Mouse (Mus musculus) lung, embryonic 14.5 days (tissue): ENCODE results near the gene Hs2st1. TPM values are rescaled to one million over a fixed set of nuclear protein-coding genes. Genes with fewer than 3 reads are reported as not detected.

Experiments used
- ATAC-seq: fragments of 200-750 bp; cut with Nextera tagmentation; 2 replicates; pipeline ENCODE4 v1.8.0; 2017; ENCODE audit warnings: mild to moderate bottlenecking, moderate TSS enrichment, moderate library complexity; ENCODE audit not compliant: insufficient read depth
- DNase-seq: peaks from one replicate; pipeline ENCODE4 v3.0.0-alpha.2; 2015
- H3K27ac ChIP-seq: fragments of 300-500 bp; sonication (generic); 2 replicates; pipeline ENCODE4 v1.5.1; 2014; ENCODE audit warnings: low read depth, mild to moderate bottlenecking, moderate library complexity
- H3K27me3 ChIP-seq: fragments of 300-500 bp; sonication (generic); 2 replicates; pipeline ENCODE4 v1.6.1; 2014; ENCODE audit warnings: low read length, control low read depth; ENCODE audit not compliant: insufficient read depth
- H3K36me3 ChIP-seq: fragments of 300-500 bp; sonication (generic); 2 replicates; pipeline ENCODE4 v1.6.1; 2014; ENCODE audit warnings: control low read depth; ENCODE audit not compliant: insufficient read depth
- H3K4me1 ChIP-seq: fragments of 300-500 bp; sonication (generic); 2 replicates; pipeline ENCODE4 v1.6.1; 2014; ENCODE audit warnings: antibody characterized with exemption, control low read depth; ENCODE audit not compliant: insufficient read depth
- H3K4me2 ChIP-seq: fragments of 300-500 bp; sonication (generic); 2 replicates; pipeline ENCODE4 v1.6.1; 2014; ENCODE audit warnings: mild to moderate bottlenecking
- H3K4me3 ChIP-seq: fragments of 300-500 bp; sonication (generic); 2 replicates; pipeline ENCODE4 v1.5.1; 2014; ENCODE audit warnings: low read depth, low read length
- H3K9ac ChIP-seq: fragments of 300-500 bp; sonication (generic); 2 replicates; pipeline ENCODE4 v1.6.1; 2014
- H3K9me3 ChIP-seq: fragments of 300-500 bp; sonication (generic); 2 replicates; pipeline ENCODE4 v1.6.1; 2016; ENCODE audit warnings: low read depth, low read length, control low read depth
- CTCF ChIP-seq: IDR thresholded peaks from 2 replicates; pipeline ENCODE4 v1.5.1; 2016; ENCODE audit warnings: antibody characterized with exemption, low read depth
- WGBS: fragments of 180-500 bp; shearing (Covaris S2); extraction: QIAGEN DNeasy Blood & Tissue Kit; methylation state at CpG from one replicate; pipeline ENCODE4 v1.1.7; 2014; 5-methylcytosine and 5-hydroxymethylcytosine counted together
- polyA plus RNA-seq: library from polyadenylated mRNA; unstranded; fragments of >200 nt; fragmentation: Nextera tagmentation; extraction: Ambion mirVana; gene quantifications from 2 replicates; pipeline ENCODE4 v1.2.1, GENCODE M21; 2014

Hs2st1 gene
- polyA plus RNA-seq, 1 experiment from 2014 or later = 11.9 TPM

DNA sequence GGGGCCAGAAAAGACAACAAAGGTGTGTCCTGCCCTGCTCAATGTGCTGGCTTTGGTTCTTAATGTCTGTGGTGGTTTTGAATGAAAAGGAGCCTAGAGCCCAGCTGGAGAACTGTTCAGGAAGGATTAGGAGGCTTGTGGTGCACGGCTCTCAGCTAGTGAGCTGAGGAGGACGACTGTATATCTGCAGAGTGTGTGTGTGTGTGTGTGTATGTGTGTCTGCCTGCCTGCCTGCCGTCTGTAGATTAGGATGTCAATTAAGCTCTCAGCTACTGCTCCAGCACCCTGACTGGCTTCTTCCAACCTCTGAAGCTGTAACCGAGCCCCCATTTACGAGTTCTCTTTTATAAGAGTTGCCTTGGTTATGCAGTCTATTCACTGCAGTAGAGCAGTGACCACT, 62.1 kb downstream of the Hs2st1 start:
- H3K9me3 ChIP-seq = no peaks in the 10 kb centered on the region
- ATAC-seq (no peak), DNase-seq (no peak)
- no peaks in the 10 kb centered on the region for H3K36me3 ChIP-seq
- WGBS = 66% methylated on average over 5 of the region's 5 CpGs
- H3K27ac ChIP-seq = no peak overlapping the region
- no peak overlapping the region for H3K4me3 ChIP-seq
- no peaks in the 10 kb centered on the region for H3K27me3 ChIP-seq
- no peak overlapping the region for H3K9ac ChIP-seq
- no peak overlapping the region for H3K4me2 ChIP-seq
- H3K4me1 ChIP-seq = no peaks in the 10 kb centered on the region
- no peak for TF ChIP-seq CTCF

DNA sequence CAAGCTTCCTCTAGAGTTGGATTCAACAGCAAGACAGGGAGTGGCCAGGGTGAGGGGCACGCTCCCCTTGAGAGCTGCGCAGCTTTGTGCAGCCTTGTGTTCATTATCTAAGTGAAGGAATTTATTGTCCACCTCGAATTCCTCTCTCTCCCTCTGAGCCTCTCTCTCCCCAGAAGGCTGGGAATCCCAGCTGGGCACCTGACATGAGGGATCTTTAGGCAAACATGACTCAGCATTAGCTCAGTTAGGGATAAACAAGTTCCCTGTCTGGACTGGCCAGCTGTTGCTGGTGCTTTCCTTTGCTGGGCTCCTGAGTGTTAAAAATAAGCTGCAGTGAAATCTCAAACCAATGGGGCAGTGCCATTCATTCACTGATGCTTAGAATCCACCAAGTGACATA, 63.8 kb downstream of the Hs2st1 start:
- no peak overlapping the region for H3K4me3 ChIP-seq
- no peak overlapping the region for H3K27ac ChIP-seq
- H3K4me1 ChIP-seq = no peaks in the 10 kb centered on the region
- TF ChIP-seq CTCF = no peak
- no peak overlapping the region for H3K4me2 ChIP-seq
- peak; percentile 33 for DNase-seq
- WGBS = 15% methylated on average over 3 of the region's 3 CpGs
- H3K9ac ChIP-seq = no peak overlapping the region
- H3K9me3 ChIP-seq = no peaks in the 10 kb centered on the region
- no peaks in the 10 kb centered on the region for H3K27me3 ChIP-seq
- peak; percentile 56; the same call in 1 of the 2 replicates for ATAC-seq
- H3K36me3 ChIP-seq = no peaks in the 10 kb centered on the region

DNA sequence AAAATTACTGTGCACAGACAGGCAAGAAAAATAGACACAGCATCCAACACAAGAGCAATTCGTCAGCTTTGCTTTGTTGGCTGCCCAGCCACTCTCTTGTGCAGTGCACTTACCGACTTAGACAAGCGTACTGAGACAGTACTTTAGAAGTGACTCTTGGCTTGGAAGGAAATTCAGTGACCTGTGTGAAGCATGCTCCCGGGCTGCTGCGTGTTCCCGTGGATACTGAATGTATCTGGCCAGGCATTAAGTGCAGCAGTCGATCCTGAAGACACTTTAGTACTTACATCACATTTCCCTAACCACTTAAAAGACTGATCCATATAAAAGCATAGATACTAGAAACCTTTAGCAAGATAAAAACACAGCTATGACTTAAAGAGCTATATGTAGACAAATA, 68.1 kb downstream of the Hs2st1 start:
- 55% methylated on average over 7 of the region's 7 CpGs for WGBS
- no peaks in the 10 kb centered on the region for H3K36me3 ChIP-seq
- H3K27me3 ChIP-seq = no peaks in the 10 kb centered on the region
- no peak overlapping the region for H3K9ac ChIP-seq
- no peaks in the 10 kb centered on the region for H3K4me1 ChIP-seq
- no peak for TF ChIP-seq CTCF
- no peaks in the 10 kb centered on the region for H3K9me3 ChIP-seq
- no peak overlapping the region for H3K4me3 ChIP-seq
- ATAC-seq = no peak
- no peak for DNase-seq
- H3K4me2 ChIP-seq = no peak overlapping the region
- no peak overlapping the region for H3K27ac ChIP-seq

DNA sequence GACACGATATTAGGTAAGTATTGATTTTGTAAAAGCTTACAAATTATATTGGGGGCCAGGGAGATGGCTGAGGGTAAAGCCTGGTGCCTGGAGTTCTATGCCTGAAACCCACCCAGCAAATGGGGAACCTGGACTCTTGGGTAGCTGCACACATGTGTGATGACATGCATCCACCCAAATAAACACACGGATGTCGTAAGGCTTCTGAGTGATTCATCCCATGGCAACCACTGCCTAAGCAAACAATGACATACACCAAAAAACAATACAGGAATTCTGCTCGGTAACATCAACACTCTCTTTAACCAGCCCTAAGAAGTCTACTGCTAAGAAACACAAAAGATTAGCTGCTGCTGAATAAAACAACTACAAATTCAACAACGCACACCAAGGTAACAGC, 73.2 kb downstream of the Hs2st1 start:
- Histone ChIP-seq H3K4me1 (no peaks in the 10 kb centered on the region), H3K27me3 (no peaks in the 10 kb centered on the region), H3K9me3 (no peaks in the 10 kb centered on the region), H3K9ac (no peak overlapping the region), H3K36me3 (no peaks in the 10 kb centered on the region), H3K4me2 (no peak overlapping the region), H3K4me3 (no peak overlapping the region), H3K27ac (no peak overlapping the region)
- WGBS = 71% methylated on average over 5 of the region's 5 CpGs
- DNase-seq = no peak
- no peak for ATAC-seq
- no peak for TF ChIP-seq CTCF

DNA sequence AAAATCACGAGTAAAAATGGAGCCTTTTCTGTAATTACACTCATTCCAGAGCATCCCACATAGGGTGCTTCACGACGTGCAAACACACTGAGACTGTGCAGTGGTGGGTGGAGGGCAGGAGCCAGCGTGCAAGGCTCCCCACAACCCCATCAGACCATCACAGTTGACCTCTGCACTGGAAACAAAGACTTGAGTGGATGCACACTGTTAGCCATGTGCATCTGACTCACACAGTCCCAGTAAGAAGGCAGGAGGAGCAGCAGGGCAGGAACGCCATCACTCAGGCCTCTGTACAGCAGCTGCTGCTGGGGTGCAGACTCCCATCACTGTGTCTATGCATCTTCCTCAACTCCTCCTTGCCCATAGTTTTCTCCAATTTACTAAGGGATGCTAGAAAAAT, 75.1 kb downstream of the Hs2st1 start:
- no peaks in the 10 kb centered on the region for H3K27me3 ChIP-seq
- no peak overlapping the region for H3K4me3 ChIP-seq
- no peaks in the 10 kb centered on the region for H3K9me3 ChIP-seq
- no peaks in the 10 kb centered on the region for H3K36me3 ChIP-seq
- no peak for TF ChIP-seq CTCF
- no peak overlapping the region for H3K27ac ChIP-seq
- no peak overlapping the region for H3K9ac ChIP-seq
- no peaks in the 10 kb centered on the region for H3K4me1 ChIP-seq
- H3K4me2 ChIP-seq = no peak overlapping the region
- WGBS = 67% methylated on average over 5 of the region's 5 CpGs
- DNase-seq (no peak), ATAC-seq (no peak)

DNA sequence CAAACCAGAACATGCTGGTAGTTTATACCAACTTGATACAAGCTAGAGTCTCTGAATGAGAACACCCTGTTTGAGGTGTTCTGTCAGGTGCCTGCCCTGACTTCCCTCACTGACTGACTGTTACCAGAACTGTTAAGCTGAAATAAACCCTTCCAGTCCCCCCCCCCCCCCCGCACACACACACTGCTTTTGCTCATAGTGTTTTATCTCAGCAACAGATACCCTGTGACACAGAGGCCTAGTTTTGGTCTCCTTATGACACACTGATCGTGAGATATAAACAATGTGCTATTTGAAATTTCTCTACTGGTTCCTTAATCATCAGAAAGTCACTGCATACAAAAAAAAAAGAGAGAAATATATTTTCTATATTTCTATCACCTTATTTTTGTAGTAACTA, 81.2 kb downstream of the Hs2st1 start:
- 56% methylated on average over 2 of the region's 2 CpGs for WGBS
- Histone ChIP-seq H3K4me1 (no peaks in the 10 kb centered on the region), H3K27me3 (no peaks in the 10 kb centered on the region), H3K4me3 (no peak overlapping the region), H3K4me2 (no peak overlapping the region), H3K27ac (no peak overlapping the region), H3K36me3 (no peaks in the 10 kb centered on the region), H3K9me3 (no peaks in the 10 kb centered on the region), H3K9ac (no peak overlapping the region)
- TF ChIP-seq CTCF = no peak
- ATAC-seq = no peak
- DNase-seq = no peak

DNA sequence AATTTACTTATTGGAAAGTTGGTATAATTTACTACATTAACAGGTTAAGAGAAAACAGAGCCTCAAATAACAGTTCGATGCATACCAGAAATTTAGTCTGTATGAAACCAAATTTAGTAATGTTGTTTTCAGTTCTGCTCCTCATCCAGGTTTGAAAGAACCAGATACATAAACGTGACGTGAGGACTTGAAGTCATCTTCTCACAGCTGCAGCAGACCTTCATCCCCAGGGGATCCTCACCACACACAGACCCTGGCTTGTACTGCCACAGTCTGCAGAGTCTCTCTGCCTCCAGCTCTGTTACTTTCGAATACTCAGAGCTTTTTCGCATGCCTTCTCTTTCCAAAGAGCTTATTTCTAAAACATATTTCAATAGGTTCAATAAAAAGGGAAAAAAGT, 89.4 kb downstream of the Hs2st1 start:
- no peak overlapping the region for H3K4me3 ChIP-seq
- H3K4me2 ChIP-seq = no peak overlapping the region
- no peak overlapping the region for H3K27ac ChIP-seq
- H3K27me3 ChIP-seq = no peaks in the 10 kb centered on the region
- no peaks in the 10 kb centered on the region for H3K4me1 ChIP-seq
- WGBS = 78% methylated on average over 5 of the region's 5 CpGs
- DNase-seq (no peak), ATAC-seq (no peak)
- H3K9ac ChIP-seq = no peak overlapping the region
- no peaks in the 10 kb centered on the region for H3K36me3 ChIP-seq
- TF ChIP-seq CTCF = no peak
- no peaks in the 10 kb centered on the region for H3K9me3 ChIP-seq

DNA sequence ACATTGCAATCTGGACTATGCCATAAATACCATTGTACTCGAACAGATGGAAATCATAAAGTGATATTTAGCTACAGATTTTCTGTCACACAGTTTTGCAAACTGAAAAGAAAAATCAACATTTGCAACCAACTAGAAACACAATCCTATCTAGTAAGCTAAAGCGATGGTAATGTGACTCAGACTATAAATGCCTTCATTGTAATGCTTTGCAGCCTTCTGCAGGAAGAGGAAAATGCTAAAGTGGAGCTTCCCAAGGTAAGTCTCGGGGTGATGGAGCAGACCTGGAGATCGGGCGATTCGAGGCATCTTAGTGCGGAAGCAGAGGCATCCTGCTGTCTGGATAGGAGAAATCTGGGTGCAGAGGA, 91.6 kb downstream of the Hs2st1 start:
- ATAC-seq = no peak
- H3K4me2 ChIP-seq = no peak overlapping the region
- no peaks in the 10 kb centered on the region for H3K27me3 ChIP-seq
- H3K9me3 ChIP-seq = no peaks in the 10 kb centered on the region
- DNase-seq = no peak
- H3K27ac ChIP-seq = no peak overlapping the region
- no peaks in the 10 kb centered on the region for H3K4me1 ChIP-seq
- TF ChIP-seq CTCF = no peak
- H3K4me3 ChIP-seq = no peak overlapping the region
- H3K36me3 ChIP-seq = no peaks in the 10 kb centered on the region
- no peak overlapping the region for H3K9ac ChIP-seq
- 79% methylated on average over 7 of the region's 7 CpGs for WGBS
